10 mouse cellular contexts compared by ENCODE assay signal in genomic region chr7:133113185-133113895, GRCm38 (mm10). TPM values are rescaled to one million over a fixed set of nuclear protein-coding genes. Genes with fewer than 3 reads are reported as not detected.
A peak's percentile ranks its signal among the peaks of the same experiment; 100 is the strongest.
DNase-seq lines count a peak whose midpoint lies in the region; ATAC-seq lines count a peak whose summit lies in the region.
"Had no signal": no experiment of that assay in that cellular context is flagged by ENCODE, and none has a peak within 500 bp of the region (broad histone marks: within the 10 kb centered on the region; RNA-seq: fewer than 3 reads in every experiment).

No protein-coding gene starts in this region.

- no peak overlapping the region for H3K4me2 ChIP-seq in hindbrain, embryonic 13.5 days
- H3K4me2 ChIP-seq in hindbrain, embryonic 12.5 days (replicated peaks): no peak overlapping the region
- no peak overlapping the region for H3K4me2 ChIP-seq in midbrain, embryonic 14.5 days (ENCODE audit: low read length)
- H3K4me2 ChIP-seq in midbrain, embryonic 11.5 days: no peak overlapping the region
- H3K4me2 ChIP-seq in embryonic facial prominence, embryonic 13.5 days: no peak overlapping the region
- H3K4me2 ChIP-seq: limb, embryonic 15.5 days had no signal

- ATAC-seq in hindbrain, embryonic 13.5 days (ENCODE audit: low FRiP score): no peak
- no peak for ATAC-seq in hindbrain, embryonic 12.5 days (ENCODE audit: low FRiP score)
- ATAC-seq in midbrain, embryonic 14.5 days (ENCODE audit: low FRiP score, low TSS enrichment): no peak
- ATAC-seq in midbrain, embryonic 11.5 days (ENCODE audit: low FRiP score): no peak
- no peak for ATAC-seq in embryonic facial prominence, embryonic 13.5 days (ENCODE audit: insufficient number of reproducible peaks, insufficient read depth, low FRiP score, low TSS enrichment, low read depth)

- 0 out of 2 replicates have a peak overlapping the region, but pooled peaks have one; percentile 15 for H3K27ac ChIP-seq in hindbrain, embryonic 13.5 days
- H3K27ac ChIP-seq in hindbrain, embryonic 12.5 days: no peak overlapping the region
- H3K27ac ChIP-seq in midbrain, embryonic 14.5 days (replicated peaks; ENCODE audit: low read depth, low read length): no peak overlapping the region
- no peak overlapping the region for H3K27ac ChIP-seq in midbrain, embryonic 11.5 days (ENCODE audit: low read depth, low read length)
- H3K27ac ChIP-seq in embryonic facial prominence, embryonic 13.5 days: peak overlapping the region; percentile 69

- no peaks in the 10 kb centered on the region for H3K9me3 ChIP-seq in hindbrain, embryonic 13.5 days
- H3K9me3 ChIP-seq in hindbrain, embryonic 12.5 days (replicated peaks): no peaks in the 10 kb centered on the region
- no peaks in the 10 kb centered on the region for H3K9me3 ChIP-seq in midbrain, embryonic 14.5 days (ENCODE audit: control insufficient read depth, low read length)
- H3K9me3 ChIP-seq in midbrain, embryonic 11.5 days (ENCODE audit: control insufficient read depth, low read length): no peaks in the 10 kb centered on the region
- H3K9me3 ChIP-seq in embryonic facial prominence, embryonic 13.5 days: no peaks in the 10 kb centered on the region
- H3K9me3 ChIP-seq: limb, embryonic 15.5 days had no signal

- peaks cover 88% of the 10 kb centered on the region for H3K4me1 ChIP-seq in hindbrain, embryonic 13.5 days (replicated peaks)
- H3K4me1 ChIP-seq in hindbrain, embryonic 12.5 days: peaks cover 74% of the 10 kb centered on the region
- H3K4me1 ChIP-seq in midbrain, embryonic 14.5 days (ENCODE audit: control insufficient read depth, insufficient read depth, low read length): peaks cover 47% of the 10 kb centered on the region
- peaks cover 66% of the 10 kb centered on the region for H3K4me1 ChIP-seq in midbrain, embryonic 11.5 days (ENCODE audit: control insufficient read depth, insufficient read depth, low read length)
- peaks cover 92% of the 10 kb centered on the region for H3K4me1 ChIP-seq in embryonic facial prominence, embryonic 13.5 days

- H3K4me3 ChIP-seq in hindbrain, embryonic 13.5 days: no peak overlapping the region
- no peak overlapping the region for H3K4me3 ChIP-seq in hindbrain, embryonic 12.5 days
- H3K4me3 ChIP-seq in midbrain, embryonic 14.5 days (replicated peaks; ENCODE audit: low read depth, low read length): no peak overlapping the region
- H3K4me3 ChIP-seq in midbrain, embryonic 11.5 days (ENCODE audit: low read depth, low read length): no peak overlapping the region
- no peak overlapping the region for H3K4me3 ChIP-seq in embryonic facial prominence, embryonic 13.5 days
- H3K4me3 ChIP-seq: limb, embryonic 15.5 days had no signal

- no peaks in the 10 kb centered on the region for H3K27me3 ChIP-seq in hindbrain, embryonic 13.5 days
- H3K27me3 ChIP-seq in hindbrain, embryonic 12.5 days: no peaks in the 10 kb centered on the region
- H3K27me3 ChIP-seq in midbrain, embryonic 14.5 days (ENCODE audit: control insufficient read depth, insufficient read depth, low read length): no peaks in the 10 kb centered on the region
- H3K27me3 ChIP-seq in midbrain, embryonic 11.5 days (ENCODE audit: control insufficient read depth, insufficient read depth, low read length): no peaks in the 10 kb centered on the region
- H3K27me3 ChIP-seq in embryonic facial prominence, embryonic 13.5 days: no peaks in the 10 kb centered on the region
- H3K27me3 ChIP-seq: limb, embryonic 15.5 days had no signal

- H3K36me3 ChIP-seq in hindbrain, embryonic 13.5 days: no peaks in the 10 kb centered on the region
- no peaks in the 10 kb centered on the region for H3K36me3 ChIP-seq in hindbrain, embryonic 12.5 days
- H3K36me3 ChIP-seq in midbrain, embryonic 14.5 days (ENCODE audit: control insufficient read depth, insufficient read depth, low read length): no peaks in the 10 kb centered on the region
- no peaks in the 10 kb centered on the region for H3K36me3 ChIP-seq in midbrain, embryonic 11.5 days (ENCODE audit: control insufficient read depth, insufficient read depth, low read length)
- no peaks in the 10 kb centered on the region; the same call in 1 of the 2 replicates for H3K36me3 ChIP-seq in embryonic facial prominence, embryonic 13.5 days
- H3K36me3 ChIP-seq: limb, embryonic 15.5 days had no signal

- peak; percentile 38 for DNase-seq in midbrain, embryonic 14.5 days
- no peak for DNase-seq in midbrain, embryonic 11.5 days (ENCODE audit: low spot score, missing footprints)
- no peak for DNase-seq in neural tube, embryonic 10.5 days (ENCODE audit: extremely low spot score, low spot score)
- no peak for DNase-seq in cerebellum, adult 11 months
- DNase-seq: gastrocnemius, postnatal 14 days; thymus, postnatal 4 days had no signal

- 76% methylated on average over 8 of the region's 8 CpGs for WGBS in hindbrain, embryonic 13.5 days
- WGBS in hindbrain, embryonic 12.5 days: 77% methylated on average over 8 of the region's 8 CpGs
- WGBS in midbrain, embryonic 14.5 days: 72% methylated on average over 8 of the region's 8 CpGs
- 76% methylated on average over 8 of the region's 8 CpGs for WGBS in midbrain, embryonic 11.5 days
- 73% methylated on average over 8 of the region's 8 CpGs for WGBS in embryonic facial prominence, embryonic 13.5 days

- no peak overlapping the region for H3K9ac ChIP-seq in hindbrain, embryonic 13.5 days
- no peak overlapping the region for H3K9ac ChIP-seq in hindbrain, embryonic 12.5 days
- no peak overlapping the region for H3K9ac ChIP-seq in midbrain, embryonic 14.5 days (replicated peaks; ENCODE audit: low read length)
- H3K9ac ChIP-seq in midbrain, embryonic 11.5 days (ENCODE audit: low read length): no peak overlapping the region
- 0 out of 2 replicates have a peak overlapping the region, but pooled peaks have one; percentile 17 for H3K9ac ChIP-seq in embryonic facial prominence, embryonic 13.5 days
- H3K9ac ChIP-seq: limb, embryonic 15.5 days had no signal

RNA-seq across cellular contexts. Expression of gene Fgfr2, which starts 9.8 kb away (rescaled TPM):
- polyA plus RNA-seq in hindbrain, embryonic 13.5 days (2015; fragmentation: Nextera tagmentation; extraction: Ambion mirVana): 26.3 and 33.9 TPM in 2 replicates
- 79.0 and 81.1 TPM in 2 replicates for polyA plus RNA-seq in hindbrain, embryonic 12.5 days (2016; fragmentation: Nextera tagmentation; extraction: Ambion mirVana)
- 15.4 and 28.1 TPM in 2 replicates for polyA plus RNA-seq in midbrain, embryonic 14.5 days (2014; fragmentation: Nextera tagmentation; extraction: Ambion mirVana)
- 85.3 and 92.0 TPM in 2 replicates for polyA plus RNA-seq in midbrain, embryonic 11.5 days (2014; fragmentation: Nextera tagmentation; extraction: Ambion mirVana)
- 174 and 195 TPM in 2 replicates for polyA plus RNA-seq in embryonic facial prominence, embryonic 13.5 days (2015; fragmentation: Nextera tagmentation; extraction: Ambion mirVana)

RNA-seq across cellular contexts. Expression of gene Ctbp2, which starts 10.8 kb away (rescaled TPM):
- 82.8 and 85.6 TPM in 2 replicates for polyA plus RNA-seq in hindbrain, embryonic 13.5 days (2015; fragmentation: Nextera tagmentation; extraction: Ambion mirVana)
- 110 and 115 TPM in 2 replicates for polyA plus RNA-seq in hindbrain, embryonic 12.5 days (2016; fragmentation: Nextera tagmentation; extraction: Ambion mirVana)
- polyA plus RNA-seq in midbrain, embryonic 14.5 days (2014; fragmentation: Nextera tagmentation; extraction: Ambion mirVana): 59.2 and 75.2 TPM in 2 replicates
- polyA plus RNA-seq in midbrain, embryonic 11.5 days (2014; fragmentation: Nextera tagmentation; extraction: Ambion mirVana): 118 and 131 TPM in 2 replicates
- 93.4 and 107 TPM in 2 replicates for polyA plus RNA-seq in embryonic facial prominence, embryonic 13.5 days (2015; fragmentation: Nextera tagmentation; extraction: Ambion mirVana)

Comparison
In these comparisons a context has a peak if more than half of its experiments do, and no peak if none do; other contexts are left out.
1. H3K27ac ChIP-seq: peak in hindbrain, embryonic 13.5 days (single experiment) and embryonic facial prominence, embryonic 13.5 days (single experiment); none in hindbrain, embryonic 12.5 days (single experiment), midbrain, embryonic 14.5 days (single experiment) and midbrain, embryonic 11.5 days (single experiment).